Mouse (Mus musculus): Measurements from ENCODE around the gene Ubash3b. TPM values are rescaled to one million over a fixed set of nuclear protein-coding genes. Genes with fewer than 3 reads are reported as not detected.

Ubash3b gene
- total RNA-seq, 1 experiment from 2014 or later: 2.1 TPM

DNA sequence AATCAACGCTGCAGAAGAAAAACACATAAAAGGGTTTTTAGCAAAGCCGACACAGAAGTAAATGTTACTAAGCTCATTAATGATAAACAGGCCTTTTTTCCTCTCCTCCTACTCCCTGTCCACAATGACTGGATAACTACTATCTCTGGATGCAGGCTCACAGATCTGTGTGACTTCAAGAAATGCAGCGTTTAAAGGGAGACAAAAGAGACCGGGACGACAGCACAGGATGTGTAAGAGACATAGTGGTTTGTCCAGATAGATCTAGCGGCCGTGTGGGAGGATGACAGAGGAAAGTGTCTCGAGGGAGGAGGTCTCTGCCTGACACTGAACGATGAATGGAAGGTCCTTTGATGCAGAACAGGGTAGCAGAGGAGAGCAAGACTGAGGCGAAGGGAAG, 5.4 kb upstream of the Ubash3b start:
- DNase-seq: no peak

DNA sequence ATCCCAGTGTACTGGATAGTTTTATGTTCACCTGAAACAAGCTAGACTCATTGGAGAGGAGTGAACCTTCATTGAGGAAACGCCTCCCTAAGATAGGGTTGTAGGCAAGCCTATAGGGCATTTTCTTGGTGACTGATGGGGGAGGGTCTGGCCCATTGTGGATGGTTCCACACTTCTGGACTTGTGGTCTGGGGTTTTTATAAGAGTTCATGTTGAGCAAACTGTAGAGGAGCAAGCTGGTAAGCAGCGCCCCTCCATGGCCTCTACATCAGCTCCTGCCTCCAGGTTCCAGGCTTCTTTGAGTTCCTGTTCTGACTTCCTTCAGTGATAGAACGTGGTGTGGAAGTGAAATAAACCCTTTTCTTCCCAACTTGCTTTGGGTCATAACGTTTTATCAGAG, 866 bp upstream of the Ubash3b start:
- no peak for DNase-seq

DNA sequence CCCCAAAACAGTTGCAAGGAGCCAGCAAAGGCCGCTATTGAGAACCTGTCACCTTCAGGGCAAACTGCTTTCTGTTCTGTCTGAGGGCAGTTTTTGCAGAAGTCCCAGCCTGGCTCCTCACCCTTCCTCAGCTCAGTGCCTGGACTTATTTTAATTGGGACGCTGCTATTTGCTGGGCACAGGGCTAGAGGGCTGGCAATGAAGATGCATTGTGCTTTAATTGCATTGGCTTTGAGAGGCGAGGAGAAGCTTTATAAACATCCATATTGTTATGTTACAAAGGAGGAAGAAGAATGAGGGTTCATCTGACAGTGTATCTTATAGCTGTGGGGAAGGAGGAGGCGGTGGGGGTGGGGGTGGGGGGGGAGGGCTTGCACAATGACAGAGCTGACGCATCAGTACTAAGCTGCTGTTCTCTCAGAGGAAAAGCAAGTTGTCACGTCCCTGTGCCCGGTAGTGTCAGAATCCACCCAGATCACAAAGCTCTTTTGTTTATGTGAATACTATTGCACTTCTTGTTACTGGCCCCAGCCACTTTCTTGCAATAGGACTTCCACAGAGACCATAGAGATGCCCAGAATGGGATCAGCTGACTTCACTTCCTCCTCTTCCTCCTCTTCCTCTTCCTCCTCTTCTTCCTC, 841 bp downstream of the Ubash3b start:
- no peak for DNase-seq

DNA sequence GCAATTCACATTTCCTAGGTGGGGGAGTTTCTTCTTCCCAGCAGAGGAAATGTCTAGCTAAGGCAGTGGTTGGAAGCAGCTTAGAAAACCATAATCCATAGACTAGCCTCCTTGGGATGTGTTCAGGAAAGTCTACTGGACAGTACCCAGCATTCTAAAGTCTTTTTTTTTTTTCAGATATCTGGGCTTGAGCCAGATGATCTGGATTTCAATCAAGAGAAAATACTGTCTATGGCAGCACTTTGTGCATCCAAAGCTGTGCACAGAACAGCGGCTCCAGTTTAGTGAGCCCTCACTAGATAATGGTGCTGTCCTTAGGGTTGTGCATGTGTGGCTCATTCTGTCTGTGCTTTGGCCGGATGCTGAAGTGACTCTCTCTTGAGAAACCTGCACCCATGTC, 2.3 kb downstream of the Ubash3b start:
- DNase-seq: no peak

GRCm38 (mm10) chr9:41157872-41158567, 3.5 kb downstream of the Ubash3b start:
- DNase-seq: no peak

DNA sequence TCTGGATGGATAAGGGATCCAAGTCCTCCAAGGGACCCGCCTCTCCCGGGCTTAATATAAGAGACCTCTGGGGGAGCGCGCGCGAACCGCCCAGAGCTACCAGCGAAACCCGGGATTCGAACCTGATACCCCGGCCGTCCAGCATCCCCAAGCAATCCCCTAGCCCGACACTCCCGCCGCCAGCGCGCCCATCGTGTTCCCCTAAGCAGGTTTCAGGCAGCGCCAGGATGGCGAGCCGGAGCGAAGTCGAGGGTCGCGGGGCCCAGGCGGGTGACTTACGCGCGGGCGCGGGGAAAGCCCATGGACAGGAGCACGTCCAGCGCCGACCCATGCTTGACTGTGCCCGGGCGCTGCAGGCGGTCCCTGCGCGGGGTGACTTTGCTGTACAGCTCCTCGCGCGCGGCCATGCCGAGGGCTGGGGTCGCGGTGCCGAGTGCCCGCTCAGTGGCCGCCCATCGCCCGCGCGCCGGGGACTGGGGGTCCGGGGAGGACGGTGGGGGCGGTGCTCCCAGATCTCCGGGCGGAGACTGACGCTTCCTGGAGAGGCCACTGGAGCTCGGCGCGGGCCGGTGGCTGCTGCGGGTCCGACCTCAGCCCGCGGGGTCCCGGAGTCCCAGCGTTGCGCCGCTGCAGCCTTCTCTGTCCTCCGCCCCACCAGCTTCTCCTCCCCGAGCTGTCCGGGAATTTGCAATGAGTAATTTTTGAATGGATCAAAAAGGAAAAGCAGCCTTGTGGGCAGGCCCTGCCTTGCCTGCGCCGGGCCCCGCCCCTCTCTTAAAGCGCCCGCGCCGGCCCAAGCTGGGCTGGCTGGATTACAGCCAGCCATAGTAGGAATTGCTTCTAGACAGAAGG, 4.3 kb downstream of the Ubash3b start:
- DNase-seq: peak; percentile 75

- no peak for DNase-seq
These were observed 4.8 kb downstream of the Ubash3b start for GRCm38 (mm10) chr9:41156720-41157019.

- no peak for DNase-seq
These were observed 5.3 kb downstream of the Ubash3b start for GRCm38 (mm10) chr9:41156006-41156719.

GRCm38 (mm10) chr9:41153979-41154378, 7.5 kb downstream of the Ubash3b start:
- DNase-seq: no peak

DNA sequence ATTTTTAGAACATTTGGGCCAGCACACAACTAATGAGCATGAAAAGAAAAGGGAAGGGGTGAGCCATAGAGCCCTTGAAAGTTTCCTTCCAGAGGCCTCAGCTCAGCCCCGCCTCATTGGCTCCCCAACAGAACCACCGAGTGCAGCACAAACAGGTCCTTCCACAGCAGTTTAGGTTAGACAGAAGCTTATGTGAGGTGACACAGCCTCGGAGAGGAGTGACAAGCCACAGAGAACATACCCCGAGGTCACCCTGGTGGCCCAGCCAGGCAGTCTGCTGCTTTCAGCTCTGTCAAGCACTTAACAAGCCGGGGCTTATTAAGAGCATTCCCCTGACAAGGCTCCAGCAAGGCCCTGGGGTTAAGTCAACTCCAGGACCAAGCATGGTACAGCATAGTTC, 8.4 kb downstream of the Ubash3b start:
- no peak for DNase-seq

DNA sequence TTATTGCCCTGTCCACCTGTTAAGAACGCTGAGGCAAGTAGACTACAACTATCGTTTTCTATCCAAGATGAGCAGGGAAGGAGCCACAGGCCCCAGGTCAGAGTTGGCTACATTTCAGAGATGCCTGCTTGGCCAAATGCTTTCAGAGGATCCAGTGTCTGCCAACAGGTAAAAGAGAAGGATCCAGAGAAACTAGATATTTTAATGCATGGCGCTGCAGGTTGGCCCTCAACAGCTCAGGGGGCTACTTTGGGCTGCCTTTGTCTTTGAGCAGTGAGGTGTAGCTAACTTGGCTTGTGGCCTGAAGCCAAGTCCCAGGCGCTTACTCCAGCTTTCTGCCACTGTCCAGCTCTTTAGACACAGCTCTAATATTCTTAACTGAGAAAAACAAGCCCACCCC, 10.0 kb downstream of the Ubash3b start:
- no peak for DNase-seq

DNA sequence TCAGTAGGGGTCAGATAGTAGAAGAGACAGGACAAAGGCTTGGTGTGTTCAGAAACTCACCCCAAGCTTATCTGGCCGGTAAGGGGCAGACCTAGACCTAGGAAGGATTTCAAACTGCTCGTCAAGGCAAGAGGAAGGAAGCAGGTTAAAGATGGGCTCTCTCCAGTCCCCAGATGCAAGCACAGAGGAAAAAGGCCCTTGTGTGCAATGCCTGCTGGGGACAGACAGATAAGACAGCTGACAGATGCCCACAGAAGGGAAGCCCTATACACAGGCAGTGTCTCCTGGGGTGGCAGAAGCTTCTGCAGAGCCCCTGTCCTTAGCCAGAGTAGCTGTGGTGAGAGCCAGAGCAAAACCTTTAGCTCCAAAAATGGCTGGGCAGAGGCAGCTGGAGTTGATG, 11.6 kb downstream of the Ubash3b start:
- DNase-seq: no peak

DNA sequence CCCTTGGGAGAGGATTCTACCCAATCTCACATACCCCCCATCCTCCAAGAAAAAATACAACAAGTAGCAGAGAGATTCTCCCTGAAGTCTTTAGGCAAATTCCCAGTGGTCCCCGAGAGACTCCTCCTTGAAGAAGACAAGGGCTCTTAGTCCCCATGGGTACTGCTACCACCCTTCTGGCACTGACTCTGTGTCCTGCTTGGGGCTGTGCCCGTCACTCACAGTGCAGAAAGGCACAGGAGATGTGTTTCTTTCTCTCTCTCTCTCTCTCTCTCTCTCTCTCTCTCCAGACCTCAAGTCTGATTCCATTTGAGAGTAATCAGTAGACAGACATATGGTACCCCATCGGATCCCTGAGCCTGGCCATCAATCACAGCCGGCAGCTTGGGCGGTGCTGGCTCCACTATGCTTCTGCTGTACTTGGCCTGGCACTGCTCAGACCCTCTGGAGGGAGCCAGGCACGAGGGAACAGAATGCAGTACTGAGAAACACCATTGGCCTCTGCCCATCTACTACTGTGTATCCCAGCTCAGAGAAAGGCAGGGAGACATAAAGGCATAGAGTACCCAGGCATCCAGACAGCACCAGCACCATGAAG, 12.3 kb downstream of the Ubash3b start:
- DNase-seq: no peak

DNA sequence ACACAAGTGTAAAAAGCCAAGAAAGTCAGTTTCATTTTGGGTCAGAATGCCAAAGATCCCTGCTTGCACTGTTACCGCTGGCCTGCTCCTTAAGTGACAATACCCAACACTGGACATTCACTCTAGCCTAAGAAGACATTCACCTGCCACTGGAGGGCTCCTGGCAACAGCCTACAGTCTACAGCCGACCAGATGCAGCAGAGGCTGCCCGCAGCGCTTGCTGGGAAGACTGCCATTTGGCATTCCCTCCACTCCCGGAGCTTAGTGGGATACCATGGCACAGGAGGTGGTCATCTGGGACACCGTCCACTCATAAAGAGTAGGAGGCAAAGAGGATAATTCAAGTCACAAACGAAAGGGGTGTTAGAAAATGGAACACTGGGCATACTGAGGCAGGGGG, 12.9 kb downstream of the Ubash3b start:
- no peak for DNase-seq

DNA sequence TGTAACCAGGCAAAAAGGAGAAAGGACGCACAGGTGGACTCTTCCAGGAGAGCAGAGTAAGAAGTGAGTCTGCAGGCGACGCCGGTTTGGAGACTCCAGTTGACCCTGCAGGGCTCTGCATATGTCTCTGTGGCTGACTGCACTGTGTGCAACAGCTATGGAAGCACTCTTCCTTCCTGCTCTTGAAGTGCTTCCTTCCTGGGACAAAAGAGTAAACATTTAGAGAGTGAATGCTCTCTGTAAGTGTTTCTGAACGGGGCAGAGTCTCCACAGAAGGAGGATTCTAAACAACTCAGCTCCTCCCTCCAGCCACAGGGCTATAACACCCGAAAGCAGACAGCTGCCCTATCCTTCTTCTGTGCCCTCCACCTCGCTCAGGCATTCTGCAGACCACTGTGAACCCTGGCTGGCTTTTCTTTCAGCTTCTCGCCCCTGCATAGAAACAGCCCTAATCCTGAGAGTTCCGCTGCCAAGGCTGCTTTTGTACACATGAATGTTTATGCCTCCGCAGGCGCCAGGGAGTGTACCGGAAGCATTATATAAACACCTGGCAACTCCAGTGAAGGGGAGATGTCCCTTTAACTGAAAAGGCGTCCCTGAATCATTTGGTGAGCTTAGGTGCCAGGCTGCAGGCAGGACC, 14.2 kb downstream of the Ubash3b start:
- no peak for DNase-seq

GRCm38 (mm10) chr9:41143825-41144224, 17.7 kb downstream of the Ubash3b start:
- DNase-seq: no peak

DNA sequence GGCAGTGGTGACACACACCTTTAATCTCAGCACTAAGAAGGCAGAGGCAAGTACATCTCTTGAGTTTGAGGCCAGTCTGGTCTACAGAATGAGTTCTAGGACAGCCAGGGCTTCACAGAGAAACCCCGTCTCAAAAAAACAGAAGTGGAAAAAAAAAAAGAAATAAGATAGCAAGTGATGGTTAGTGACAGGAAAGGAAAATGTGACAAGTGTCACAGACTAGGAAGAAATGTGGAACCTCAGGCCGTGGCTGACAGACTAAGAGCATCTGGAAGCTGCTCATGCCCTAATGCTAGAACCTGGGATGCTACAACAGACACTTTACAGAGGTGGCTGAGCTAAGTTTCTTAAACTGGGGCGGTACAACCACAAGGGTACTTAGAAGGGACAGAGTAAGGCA, 18.4 kb downstream of the Ubash3b start:
- no peak for DNase-seq

GRCm38 (mm10) chr9:41141026-41141425, 20.5 kb downstream of the Ubash3b start:
- no peak for DNase-seq

GRCm38 (mm10) chr9:41138987-41139808, 22.3 kb downstream of the Ubash3b start:
- no peak for DNase-seq

GRCm38 (mm10) chr9:41136691-41137467, 24.6 kb downstream of the Ubash3b start:
- DNase-seq: no peak
